Mouse (Mus musculus): ENCODE results near the gene Cdk18.

GRCm38 (mm10) chr1:132067261-132068255, 71.9 kb downstream of the Cdk18 start, which contains the start of gene Mfsd4a:
- TF ChIP-seq CTCF (IDR thresholded peaks at IDR 0.05; ENCODE audit: borderline replicate concordance, extremely low read depth, insufficient read depth, insufficient read length) (no peak), POLR2A (IDR thresholded peaks at IDR 0.05; ENCODE audit: borderline replicate concordance, extremely low read depth, insufficient read depth, insufficient read length, poor library complexity, severe bottlenecking) (no peak)
